Mouse (Mus musculus) thymus, adult 2 months (tissue): ENCODE measurements around the gene Sptssb.

Source experiments
- CTCF ChIP-seq: fragments of 200-500 bp; IDR thresholded peaks from 2 replicates; pipeline ENCODE4 v1.5.1; 2012; ENCODE audit warnings: mild to moderate bottlenecking, control low read depth, low read length, moderate library complexity, borderline replicate concordance; ENCODE audit not compliant: control insufficient read depth, poor library complexity, insufficient read depth; ENCODE audit errors: extremely low read depth
- POLR2A ChIP-seq: fragments of 200-500 bp; IDR thresholded peaks from 2 replicates; pipeline ENCODE4 v1.6.1; 2012; ENCODE audit warnings: mild to moderate bottlenecking, low read length, control low read depth, moderate library complexity; ENCODE audit not compliant: control insufficient read depth, poor library complexity, insufficient read depth; ENCODE audit errors: extremely low read depth

GRCm38 (mm10) chr3:69803137-69803536 lies 56.6 kb downstream of the Sptssb start:
- TF ChIP-seq POLR2A, result no peak
- TF ChIP-seq CTCF, result no peak
